Mouse (Mus musculus): Measurements from ENCODE around the gene Hjurp. TPM values are rescaled to one million over a fixed set of nuclear protein-coding genes. Genes with fewer than 3 reads are reported as not detected.

Gene Hjurp
- polyA plus RNA-seq, 1 experiment from 2014 or later = 141 TPM

DNA sequence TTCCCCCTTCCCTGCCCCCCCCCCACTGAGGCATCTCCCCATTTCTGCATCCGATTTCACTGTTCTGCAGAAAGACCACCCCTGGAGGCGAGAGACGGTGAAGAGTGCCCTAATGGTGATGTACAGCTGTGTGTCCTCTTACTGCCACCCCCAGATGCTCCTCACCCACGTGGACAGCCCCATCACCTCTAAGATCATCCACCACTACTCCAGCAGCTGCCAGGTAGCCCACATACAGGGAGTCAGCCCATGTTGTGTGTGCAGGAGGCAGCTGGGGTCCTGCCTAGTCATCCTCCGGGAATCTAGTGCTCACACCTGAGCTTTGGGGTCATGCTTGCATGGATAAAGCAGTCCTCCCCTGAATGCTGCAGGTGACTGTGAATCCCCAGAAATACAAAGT is 33.6 kb downstream of the Hjurp start:
- no peak overlapping the region for H3K4me3 ChIP-seq (ENCODE audit: low read depth, low read length)
- no peaks in the 10 kb centered on the region for H3K27me3 ChIP-seq (ENCODE audit: control insufficient read depth, insufficient read depth, low read length)
- no peaks in the 10 kb centered on the region for H3K4me1 ChIP-seq (ENCODE audit: control insufficient read depth, insufficient read depth, low read length)
- H3K36me3 ChIP-seq (ENCODE audit: control insufficient read depth, insufficient read depth, low read length) = 0 out of 2 replicates have a peak, but pooled peaks cover 3% of the 10 kb centered on the region
- WGBS = 65% methylated on average over 5 of the region's 5 CpGs
- peaks cover 97% of the 10 kb centered on the region for H3K9me3 ChIP-seq (ENCODE audit: control insufficient read depth, low read length)
- ATAC-seq (ENCODE audit: insufficient read depth, low FRiP score, low TSS enrichment) = no peak
- H3K9ac ChIP-seq (ENCODE audit: low read length) = no peak overlapping the region
- H3K4me2 ChIP-seq (ENCODE audit: low read depth) = no peak overlapping the region
- DNase-seq (ENCODE audit: low spot score) = no peak
- no peak overlapping the region for H3K27ac ChIP-seq (ENCODE audit: low read depth, low read length)

DNA sequence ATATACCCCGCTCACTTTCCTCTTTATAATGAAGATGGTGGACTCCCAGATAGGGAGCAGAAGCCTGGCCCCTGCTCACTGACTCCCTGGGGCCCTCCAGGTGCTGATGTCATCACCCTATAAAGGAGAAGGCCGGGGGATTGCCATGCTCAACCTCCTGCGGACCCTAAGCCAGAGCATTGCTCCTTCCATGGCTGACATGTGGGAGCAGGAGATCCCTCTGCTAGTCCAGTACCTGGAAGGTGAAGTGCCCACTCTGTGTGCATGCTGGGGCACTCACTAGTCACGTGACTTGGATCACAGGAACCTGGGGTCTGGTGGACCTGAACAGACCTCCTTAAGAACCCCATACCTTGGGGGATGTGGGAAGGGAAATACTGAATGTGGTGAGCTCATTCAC is 36.9 kb downstream of the Hjurp start:
- ATAC-seq (ENCODE audit: insufficient read depth, low FRiP score, low TSS enrichment) (no peak), DNase-seq (ENCODE audit: low spot score) (no peak)

DNA sequence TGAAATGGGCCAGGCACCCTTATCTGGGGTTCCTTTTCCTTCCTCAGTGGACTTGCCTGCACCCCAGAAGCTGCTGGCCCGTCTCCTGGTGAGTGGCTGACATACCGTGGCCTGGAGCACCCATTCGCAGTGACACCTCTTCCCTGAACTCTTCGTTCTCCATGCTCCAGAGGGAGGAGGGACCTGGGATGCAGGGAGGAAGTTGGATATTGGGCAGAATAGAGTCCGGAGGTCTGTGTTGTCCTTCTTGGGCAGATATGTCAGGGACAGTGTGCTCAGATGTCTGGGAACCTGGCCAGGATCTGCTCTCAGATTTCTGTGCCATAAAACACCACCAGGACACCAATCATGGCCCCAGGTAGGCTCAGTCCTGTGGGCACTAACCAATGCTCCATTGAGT is 37.4 kb downstream of the Hjurp start:
- no peak overlapping the region for H3K4me2 ChIP-seq (ENCODE audit: low read depth)
- DNase-seq (ENCODE audit: low spot score) (no peak), ATAC-seq (ENCODE audit: insufficient read depth, low FRiP score, low TSS enrichment) (no peak)
- H3K9me3 ChIP-seq (ENCODE audit: control insufficient read depth, low read length) = peaks cover 93% of the 10 kb centered on the region
- H3K4me1 ChIP-seq (ENCODE audit: control insufficient read depth, insufficient read depth, low read length) = no peaks in the 10 kb centered on the region
- H3K36me3 ChIP-seq (ENCODE audit: control insufficient read depth, insufficient read depth, low read length) = 0 out of 2 replicates have a peak, but pooled peaks cover 4% of the 10 kb centered on the region
- H3K27ac ChIP-seq (ENCODE audit: low read depth, low read length) = no peak overlapping the region
- H3K9ac ChIP-seq (ENCODE audit: low read length) = no peak overlapping the region
- 70% methylated on average over 5 of the region's 5 CpGs for WGBS
- H3K4me3 ChIP-seq (ENCODE audit: low read depth, low read length) = no peak overlapping the region
- H3K27me3 ChIP-seq (ENCODE audit: control insufficient read depth, insufficient read depth, low read length) = no peaks in the 10 kb centered on the region

More for the DNA sequence above, 36.9 kb downstream of the Hjurp start:
- Histone ChIP-seq H3K27ac (ENCODE audit: low read depth, low read length) (no peak overlapping the region), H3K36me3 (ENCODE audit: control insufficient read depth, insufficient read depth, low read length) (0 out of 2 replicates have a peak, but pooled peaks cover 4% of the 10 kb centered on the region), H3K4me2 (ENCODE audit: low read depth) (no peak overlapping the region), H3K9ac (ENCODE audit: low read length) (no peak overlapping the region), H3K4me1 (ENCODE audit: control insufficient read depth, insufficient read depth, low read length) (no peaks in the 10 kb centered on the region), H3K27me3 (ENCODE audit: control insufficient read depth, insufficient read depth, low read length) (no peaks in the 10 kb centered on the region), H3K9me3 (ENCODE audit: control insufficient read depth, low read length) (peaks cover 93% of the 10 kb centered on the region), H3K4me3 (ENCODE audit: low read depth, low read length) (no peak overlapping the region)
- 75% methylated on average over 4 of the region's 4 CpGs for WGBS

DNA sequence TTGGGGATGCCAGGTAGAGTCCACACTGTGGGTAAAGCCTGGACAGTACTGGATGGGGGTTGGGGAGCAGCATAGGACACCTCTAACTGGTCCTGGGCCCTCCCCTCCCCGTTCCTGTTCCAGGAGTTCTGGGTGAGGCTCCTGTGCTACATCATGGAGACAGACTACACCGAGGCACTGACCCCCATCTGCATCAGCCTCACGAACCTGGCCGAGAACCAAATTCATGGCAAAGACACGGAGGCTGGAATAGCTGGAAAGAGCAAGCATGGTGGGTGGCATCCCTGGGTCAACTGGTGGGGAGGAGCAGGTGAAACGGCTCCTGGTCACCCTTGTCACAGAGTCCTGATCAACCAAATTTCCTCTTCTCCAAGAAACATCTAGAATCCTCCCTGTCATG is 38.7 kb downstream of the Hjurp start:
- DNase-seq (ENCODE audit: low spot score) = no peak
- H3K36me3 ChIP-seq (ENCODE audit: control insufficient read depth, insufficient read depth, low read length) = 0 out of 2 replicates have a peak, but pooled peaks cover 2% of the 10 kb centered on the region
- H3K27ac ChIP-seq (ENCODE audit: low read depth, low read length) = no peak overlapping the region
- ATAC-seq (ENCODE audit: insufficient read depth, low FRiP score, low TSS enrichment) = no peak
- peaks cover 94% of the 10 kb centered on the region for H3K9me3 ChIP-seq (ENCODE audit: control insufficient read depth, low read length)
- no peak overlapping the region for H3K4me2 ChIP-seq (ENCODE audit: low read depth)
- no peak overlapping the region for H3K4me3 ChIP-seq (ENCODE audit: low read depth, low read length)
- 81% methylated on average over 6 of the region's 6 CpGs for WGBS
- no peaks in the 10 kb centered on the region for H3K27me3 ChIP-seq (ENCODE audit: control insufficient read depth, insufficient read depth, low read length)
- no peak overlapping the region for H3K9ac ChIP-seq (ENCODE audit: low read length)
- no peaks in the 10 kb centered on the region for H3K4me1 ChIP-seq (ENCODE audit: control insufficient read depth, insufficient read depth, low read length)

DNA sequence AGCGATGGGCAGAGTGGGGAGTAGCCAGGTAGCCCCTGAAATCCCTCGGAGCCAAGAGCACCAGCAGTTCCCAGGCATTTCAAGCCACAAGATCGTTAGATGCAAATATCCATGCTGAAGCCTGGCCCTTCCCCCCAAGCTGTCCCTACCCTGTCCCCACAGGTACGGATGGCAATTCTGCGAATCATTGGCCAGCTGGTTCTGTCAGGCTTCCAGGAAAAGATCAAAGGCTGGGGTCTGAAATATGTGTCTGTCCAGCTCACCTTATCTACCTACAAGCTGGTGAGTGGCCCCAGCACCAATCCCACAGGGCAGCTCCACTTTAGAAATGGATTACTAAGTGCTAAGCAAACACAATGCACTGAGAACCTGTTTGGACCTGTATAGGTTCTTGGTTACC is 40.1 kb downstream of the Hjurp start:
- WGBS = 82% methylated on average over 5 of the region's 5 CpGs
- 0 out of 2 replicates have a peak, but pooled peaks cover 2% of the 10 kb centered on the region for H3K36me3 ChIP-seq (ENCODE audit: control insufficient read depth, insufficient read depth, low read length)
- no peak for ATAC-seq (ENCODE audit: insufficient read depth, low FRiP score, low TSS enrichment)
- H3K4me2 ChIP-seq (ENCODE audit: low read depth) = no peak overlapping the region
- H3K27ac ChIP-seq (ENCODE audit: low read depth, low read length) = no peak overlapping the region
- no peaks in the 10 kb centered on the region for H3K4me1 ChIP-seq (ENCODE audit: control insufficient read depth, insufficient read depth, low read length)
- no peaks in the 10 kb centered on the region for H3K27me3 ChIP-seq (ENCODE audit: control insufficient read depth, insufficient read depth, low read length)
- no peak overlapping the region for H3K4me3 ChIP-seq (ENCODE audit: low read depth, low read length)
- DNase-seq (ENCODE audit: low spot score) = no peak
- no peak overlapping the region for H3K9ac ChIP-seq (ENCODE audit: low read length)
- H3K9me3 ChIP-seq (ENCODE audit: control insufficient read depth, low read length) = peaks cover 94% of the 10 kb centered on the region

DNA sequence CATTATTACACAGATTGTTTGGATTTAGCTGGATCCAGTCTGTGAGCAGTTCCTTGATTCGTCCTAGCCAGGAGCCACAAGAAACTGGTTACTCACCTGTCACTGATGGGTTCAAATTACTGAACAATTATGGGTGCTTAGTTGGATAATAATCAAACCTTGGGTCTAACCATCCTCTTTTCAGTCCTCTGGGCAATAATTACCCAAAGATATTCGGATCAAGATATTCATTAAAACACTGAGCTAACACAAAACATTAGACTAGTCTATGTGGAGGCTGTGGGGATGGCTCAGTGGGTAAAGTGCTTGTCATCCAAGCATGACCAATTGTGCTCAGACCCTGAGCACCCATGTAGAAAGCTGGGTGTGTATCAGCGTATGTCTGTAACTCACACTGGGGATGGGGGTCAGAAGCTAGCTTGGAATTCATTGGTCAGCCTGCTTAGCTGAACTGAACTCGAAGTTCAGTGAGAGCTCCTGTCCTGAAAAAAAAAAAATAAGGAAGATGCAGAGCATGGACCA is 41.5 kb downstream of the Hjurp start:
- Histone ChIP-seq H3K4me2 (ENCODE audit: low read depth) (no peak overlapping the region), H3K4me1 (ENCODE audit: control insufficient read depth, insufficient read depth, low read length) (no peaks in the 10 kb centered on the region), H3K9me3 (ENCODE audit: control insufficient read depth, low read length) (peaks cover 96% of the 10 kb centered on the region), H3K27me3 (ENCODE audit: control insufficient read depth, insufficient read depth, low read length) (no peaks in the 10 kb centered on the region), H3K36me3 (ENCODE audit: control insufficient read depth, insufficient read depth, low read length) (0 out of 2 replicates have a peak, but pooled peaks cover 2% of the 10 kb centered on the region), H3K9ac (ENCODE audit: low read length) (no peak overlapping the region), H3K4me3 (ENCODE audit: low read depth, low read length) (no peak overlapping the region), H3K27ac (ENCODE audit: low read depth, low read length) (no peak overlapping the region)
- ATAC-seq (ENCODE audit: insufficient read depth, low FRiP score, low TSS enrichment) (no peak), DNase-seq (ENCODE audit: low spot score) (no peak)
- WGBS = 67% methylated on average over 4 of the region's 4 CpGs

DNA sequence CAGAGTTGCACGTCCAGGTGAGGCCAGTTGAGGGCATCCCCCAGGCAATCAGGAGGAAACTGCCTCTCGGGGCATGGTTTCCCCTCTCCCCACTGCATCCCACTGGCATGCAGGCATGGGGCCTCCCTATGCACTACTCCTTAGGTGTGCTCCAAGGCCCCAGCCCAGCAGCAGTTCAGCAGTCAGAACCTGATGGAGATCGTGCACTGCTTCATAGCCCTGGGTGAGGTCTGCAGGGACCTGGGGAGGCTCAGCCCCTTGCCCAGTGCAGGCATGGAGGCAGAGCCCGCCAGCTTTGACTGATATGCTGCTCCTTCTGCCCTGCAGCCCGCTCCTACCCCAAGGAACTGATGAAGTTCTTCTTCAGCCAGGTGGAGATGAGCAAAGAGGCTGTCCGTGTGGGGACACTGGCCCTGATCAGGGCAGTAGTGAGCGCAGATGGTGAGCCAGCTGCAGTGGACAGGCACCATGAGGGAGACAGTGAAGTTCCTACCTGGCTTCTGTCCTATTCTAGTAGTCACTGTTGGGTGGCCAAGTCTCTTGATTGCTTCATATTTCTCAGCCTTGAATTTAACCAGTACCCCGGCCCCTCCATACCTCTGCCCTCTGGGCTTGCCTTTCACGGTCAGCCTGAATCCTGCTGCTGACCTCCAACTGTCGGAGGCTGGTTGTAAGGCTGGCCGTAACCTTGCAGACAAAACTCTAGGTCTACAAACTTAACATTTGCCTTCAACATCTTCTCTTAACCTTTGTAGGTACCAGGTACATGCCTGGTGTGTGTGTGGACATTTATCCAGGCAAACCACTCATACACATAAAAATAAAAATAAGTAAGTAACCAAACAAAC is 42.2 kb downstream of the Hjurp start:
- H3K27me3 ChIP-seq (ENCODE audit: control insufficient read depth, insufficient read depth, low read length) = no peaks in the 10 kb centered on the region
- peaks cover 96% of the 10 kb centered on the region for H3K9me3 ChIP-seq (ENCODE audit: control insufficient read depth, low read length)
- DNase-seq (ENCODE audit: low spot score) = no peak
- no peak for ATAC-seq (ENCODE audit: insufficient read depth, low FRiP score, low TSS enrichment)
- H3K4me3 ChIP-seq (ENCODE audit: low read depth, low read length) = no peak overlapping the region
- H3K4me2 ChIP-seq (ENCODE audit: low read depth) = no peak overlapping the region
- 66% methylated on average over 11 of the region's 11 CpGs for WGBS
- no peaks in the 10 kb centered on the region for H3K4me1 ChIP-seq (ENCODE audit: control insufficient read depth, insufficient read depth, low read length)
- no peak overlapping the region for H3K27ac ChIP-seq (ENCODE audit: low read depth, low read length)
- H3K9ac ChIP-seq (ENCODE audit: low read length) = no peak overlapping the region
- 0 out of 2 replicates have a peak, but pooled peaks cover 2% of the 10 kb centered on the region for H3K36me3 ChIP-seq (ENCODE audit: control insufficient read depth, insufficient read depth, low read length)

DNA sequence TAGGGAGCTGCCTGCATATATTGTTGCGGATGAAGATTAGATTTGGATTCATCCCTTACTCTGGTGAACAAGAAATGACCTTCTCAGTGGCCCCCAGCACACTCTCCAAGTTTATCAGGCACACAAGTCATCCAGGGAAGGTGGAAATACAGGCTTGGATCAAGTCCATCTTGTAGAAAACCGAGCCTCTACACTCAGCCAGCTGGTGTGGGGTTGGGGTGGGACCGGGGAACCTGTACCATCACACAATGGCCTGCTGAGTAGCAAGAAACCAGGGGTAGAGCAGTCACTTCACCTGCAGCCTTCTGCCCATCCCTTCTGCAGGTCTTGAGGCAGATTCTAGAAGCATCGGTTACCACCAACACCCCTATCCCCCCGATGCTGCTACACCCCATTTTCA is 42.8 kb downstream of the Hjurp start:
- H3K9me3 ChIP-seq (ENCODE audit: control insufficient read depth, low read length) = peaks cover 96% of the 10 kb centered on the region
- H3K9ac ChIP-seq (ENCODE audit: low read length) = no peak overlapping the region
- 0 out of 2 replicates have a peak, but pooled peaks cover 2% of the 10 kb centered on the region for H3K36me3 ChIP-seq (ENCODE audit: control insufficient read depth, insufficient read depth, low read length)
- H3K27ac ChIP-seq (ENCODE audit: low read depth, low read length) = no peak overlapping the region
- H3K4me2 ChIP-seq (ENCODE audit: low read depth) = no peak overlapping the region
- ATAC-seq (ENCODE audit: insufficient read depth, low FRiP score, low TSS enrichment) = no peak
- no peaks in the 10 kb centered on the region for H3K27me3 ChIP-seq (ENCODE audit: control insufficient read depth, insufficient read depth, low read length)
- 42% methylated on average over 5 of the region's 5 CpGs for WGBS
- DNase-seq (ENCODE audit: low spot score) = no peak
- no peaks in the 10 kb centered on the region for H3K4me1 ChIP-seq (ENCODE audit: control insufficient read depth, insufficient read depth, low read length)
- no peak overlapping the region for H3K4me3 ChIP-seq (ENCODE audit: low read depth, low read length)

DNA sequence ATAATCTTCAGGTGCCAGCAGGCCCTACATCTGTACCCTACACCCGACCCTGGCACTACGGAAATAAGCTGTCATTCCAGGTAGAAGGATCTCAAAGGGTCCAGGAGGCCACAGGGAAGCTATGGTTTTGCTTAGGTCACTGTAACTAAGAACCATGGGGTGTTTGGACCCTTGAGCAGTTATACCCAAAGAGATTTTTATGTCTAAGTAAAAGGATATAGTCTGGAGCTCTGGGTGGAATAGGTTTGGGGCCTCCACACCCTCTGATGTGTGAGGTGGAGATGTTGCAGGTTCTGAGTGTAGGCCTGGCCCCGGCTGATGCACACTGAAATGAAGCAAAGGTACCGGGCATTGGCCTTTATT is 43.2 kb downstream of the Hjurp start:
- ATAC-seq (ENCODE audit: insufficient read depth, low FRiP score, low TSS enrichment) (no peak), DNase-seq (ENCODE audit: low spot score) (no peak)
- Histone ChIP-seq H3K27me3 (ENCODE audit: control insufficient read depth, insufficient read depth, low read length) (no peaks in the 10 kb centered on the region), H3K4me3 (ENCODE audit: low read depth, low read length) (no peak overlapping the region), H3K9ac (ENCODE audit: low read length) (no peak overlapping the region), H3K27ac (ENCODE audit: low read depth, low read length) (no peak overlapping the region), H3K4me2 (ENCODE audit: low read depth) (no peak overlapping the region), H3K36me3 (ENCODE audit: control insufficient read depth, insufficient read depth, low read length) (0 out of 2 replicates have a peak, but pooled peaks cover 2% of the 10 kb centered on the region), H3K9me3 (ENCODE audit: control insufficient read depth, low read length) (peaks cover 96% of the 10 kb centered on the region), H3K4me1 (ENCODE audit: control insufficient read depth, insufficient read depth, low read length) (no peaks in the 10 kb centered on the region)
- 66% methylated on average over 4 of the region's 4 CpGs for WGBS
